Mouse (Mus musculus): ENCODE data around the gene Trp53i13. TPM values are rescaled to one million over a fixed set of nuclear protein-coding genes. Genes with fewer than 3 reads are reported as not detected.

Gene Trp53i13
- total RNA-seq, 2 experiments from 2014 or later = 7.7 to 10.0 TPM

- DNase-seq = peak; percentile 87
Observed at GRCm38 (mm10) chr11:77462283-77463100, 53.3 kb downstream of the Trp53i13 start, which contains the start of gene Coro6. TSS of gene Coro6 (plus strand) at chr11:77462411.

- no peak for DNase-seq
Observed at GRCm38 (mm10) chr11:77461856-77462255, 53.9 kb downstream of the Trp53i13 start.

Other genes with a start within 250 kb of the Trp53i13 start
- 10 to 100 TPM; 61.7 to 67.7 TPM for gene Coro6, start 53.6 kb downstream of the Trp53i13 start, total RNA-seq (2021)
- 1 to 10 TPM; 7.2 to 9.3 TPM for gene Ankrd13b, start 26.3 kb downstream of the Trp53i13 start, total RNA-seq (2021)
- 10 to 100 TPM; 31.5 to 39.9 TPM for gene Git1, start 22.4 kb downstream of the Trp53i13 start, total RNA-seq (2021)
- under 1 TPM; 0.70 to 0.81 TPM for gene Abhd15, start 859 bp downstream of the Trp53i13 start, total RNA-seq (2021)
- gene Gm10392, start 3.2 kb upstream of the Trp53i13 start, total RNA-seq (2021) = not detected
- 10 to 100 TPM; 39.7 to 43.7 TPM for gene Taok1, start 91.8 kb upstream of the Trp53i13 start, total RNA-seq (2021)
- 10 to 100 TPM; 43.0 to 57.7 TPM for gene Nufip2, start 170.2 kb upstream of the Trp53i13 start, total RNA-seq (2021)
- not detected for gene Cryba1, start 209.3 kb upstream of the Trp53i13 start, total RNA-seq (2021)
- gene Myo18a, start 247.3 kb upstream of the Trp53i13 start, total RNA-seq (2021) = 100 to 1,000 TPM; 300 to 302 TPM